Comparison of ENCODE assay signal across 29 mouse cellular contexts in the genomic region with DNA sequence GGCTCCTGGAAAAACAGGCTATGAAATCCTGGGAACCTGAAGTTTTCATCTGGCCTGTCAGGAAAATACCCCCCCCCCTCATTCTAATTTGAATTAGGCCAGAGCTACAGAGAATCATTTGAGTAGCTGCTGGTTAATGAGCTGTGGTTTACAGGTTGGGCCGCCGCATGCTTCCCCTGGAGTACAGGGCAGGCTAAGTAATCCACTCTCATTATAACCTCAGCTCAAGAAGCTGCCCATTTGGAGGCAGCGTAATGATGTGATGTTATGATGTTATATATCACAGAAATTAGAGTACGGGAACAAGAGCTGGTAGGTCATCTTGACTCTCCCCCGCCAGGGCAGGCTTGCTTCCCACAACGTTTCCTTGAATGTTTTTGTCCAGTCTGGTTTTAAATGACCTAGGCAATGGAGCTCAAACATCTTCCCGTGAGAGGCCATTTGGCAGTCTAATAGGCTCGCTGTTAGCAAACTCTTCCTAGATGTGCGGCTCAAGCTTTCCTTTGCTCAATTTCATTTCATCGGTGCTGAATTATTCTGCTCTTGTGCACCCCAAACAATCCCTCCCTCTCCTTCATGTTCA.
DNase-seq lines count a peak whose midpoint lies in the region; ATAC-seq lines count a peak whose summit lies in the region.
"Had no signal": no experiment of that assay in that cellular context is flagged by ENCODE, and none has a peak within 500 bp of the region (broad histone marks: within the 10 kb centered on the region; RNA-seq: fewer than 3 reads in every experiment).

No protein-coding gene starts in this region.

- no peaks in the 10 kb centered on the region for H3K9me3 ChIP-seq in kidney, embryonic 15.5 days (replicated peaks)
- H3K9me3 ChIP-seq in neural tube, embryonic 13.5 days = no peaks in the 10 kb centered on the region
- no peaks in the 10 kb centered on the region for H3K9me3 ChIP-seq in neural tube, embryonic 14.5 days (ENCODE audit: control insufficient read depth, low read length)
- H3K9me3 ChIP-seq: forebrain, embryonic 10.5 days; G1E; heart, embryonic 13.5 days; liver, embryonic 15.5 days; midbrain, embryonic 15.5 days had no signal

- H3K36me3 ChIP-seq in kidney, embryonic 15.5 days = no peaks in the 10 kb centered on the region
- no peaks in the 10 kb centered on the region for H3K36me3 ChIP-seq in neural tube, embryonic 13.5 days
- H3K36me3 ChIP-seq in neural tube, embryonic 14.5 days (ENCODE audit: control insufficient read depth, insufficient read depth, low read length) = no peaks in the 10 kb centered on the region
- H3K36me3 ChIP-seq: forebrain, embryonic 10.5 days; G1E; heart, embryonic 13.5 days; liver, embryonic 15.5 days; midbrain, embryonic 15.5 days had no signal

- H3K4me1 ChIP-seq in kidney, embryonic 15.5 days = no peaks in the 10 kb centered on the region
- no peaks in the 10 kb centered on the region for H3K4me1 ChIP-seq in neural tube, embryonic 13.5 days (replicated peaks)
- no peaks in the 10 kb centered on the region for H3K4me1 ChIP-seq in neural tube, embryonic 14.5 days (ENCODE audit: control insufficient read depth, insufficient read depth, low read length)
- H3K4me1 ChIP-seq: forebrain, embryonic 10.5 days; heart, embryonic 13.5 days; liver, embryonic 15.5 days; midbrain, embryonic 15.5 days had no signal

- H3K4me3 ChIP-seq in kidney, embryonic 15.5 days (replicated peaks) = no peak overlapping the region
- H3K4me3 ChIP-seq in neural tube, embryonic 13.5 days = no peak overlapping the region
- no peak overlapping the region for H3K4me3 ChIP-seq in neural tube, embryonic 14.5 days (ENCODE audit: low read depth, low read length)
- H3K4me3 ChIP-seq: forebrain, embryonic 10.5 days; heart, embryonic 13.5 days; layer of hippocampus, adult 2 months; liver, embryonic 15.5 days; midbrain, embryonic 15.5 days; myocyte had no signal

- WGBS in kidney, embryonic 15.5 days = 46% methylated on average over 10 of the region's 10 CpGs
- 65% methylated on average over 10 of the region's 10 CpGs for WGBS in neural tube, embryonic 13.5 days
- WGBS in neural tube, embryonic 14.5 days = 58% methylated on average over 10 of the region's 10 CpGs

- H3K27ac ChIP-seq in kidney, embryonic 15.5 days = no peak overlapping the region
- no peak overlapping the region for H3K27ac ChIP-seq in neural tube, embryonic 13.5 days (replicated peaks)
- H3K27ac ChIP-seq in neural tube, embryonic 14.5 days (ENCODE audit: low read depth, low read length) = no peak overlapping the region
- H3K27ac ChIP-seq: forebrain, embryonic 10.5 days; heart, embryonic 13.5 days; layer of hippocampus, adult 2 months; liver, embryonic 15.5 days; midbrain, embryonic 15.5 days had no signal

- DNase-seq in kidney, postnatal 10 days = no peak
- DNase-seq in neural tube, embryonic 10.5 days (ENCODE audit: extremely low spot score, low spot score) = no peak
- DNase-seq in adrenal gland, postnatal 36 days = no peak
- no peak for DNase-seq in spleen, postnatal 36 days (ENCODE audit: low spot score in 2 of 2)
- DNase-seq: adrenal gland, adult 2 months; B cell, adult 2 months; cerebellum, adult 11-12 months; cerebellum, postnatal 14 days; gastrocnemius, postnatal 14 days; heart, adult 18-20 months; kidney, adult 2 months; liver; lung, postnatal 4 days; right cerebral cortex, postnatal 25 days; spleen, adult 18-20 months had no signal

- no peaks in the 10 kb centered on the region for H3K27me3 ChIP-seq in kidney, embryonic 15.5 days
- no peaks in the 10 kb centered on the region for H3K27me3 ChIP-seq in neural tube, embryonic 13.5 days
- H3K27me3 ChIP-seq in neural tube, embryonic 14.5 days (ENCODE audit: control insufficient read depth, insufficient read depth, low read length) = no peaks in the 10 kb centered on the region
- H3K27me3 ChIP-seq: CH12.LX; heart, embryonic 13.5 days; liver, embryonic 15.5 days; midbrain, embryonic 15.5 days had no signal

- H3K9ac ChIP-seq in kidney, embryonic 15.5 days = no peak overlapping the region
- no peak overlapping the region for H3K9ac ChIP-seq in neural tube, embryonic 13.5 days
- no peak overlapping the region for H3K9ac ChIP-seq in neural tube, embryonic 14.5 days (replicated peaks; ENCODE audit: low read depth, low read length)
- H3K9ac ChIP-seq: heart, embryonic 13.5 days; liver, embryonic 15.5 days; midbrain, embryonic 15.5 days had no signal

- H3K4me2 ChIP-seq in kidney, embryonic 15.5 days = 0 out of 2 replicates have a peak overlapping the region, but pooled peaks have one; percentile 19
- no peak overlapping the region; the same call in 1 of the 2 replicates for H3K4me2 ChIP-seq in neural tube, embryonic 13.5 days
- no peak overlapping the region for H3K4me2 ChIP-seq in neural tube, embryonic 14.5 days (ENCODE audit: low read depth, low read length)
- H3K4me2 ChIP-seq: heart, embryonic 13.5 days; liver, embryonic 15.5 days; midbrain, embryonic 15.5 days had no signal

- ATAC-seq in kidney, embryonic 15.5 days (replicated peaks; ENCODE audit: low FRiP score) = peak; percentile 85
- ATAC-seq in neural tube, embryonic 13.5 days (ENCODE audit: low read depth) = peak; percentile 53; the same call in 1 of the 2 replicates
- peak; percentile 85 for ATAC-seq in neural tube, embryonic 14.5 days (ENCODE audit: low read depth)
- ATAC-seq: forebrain, embryonic 16.5 days; inflammation-experienced regulatory T-cells, adult 6 months; midbrain, embryonic 15.5 days; Patski had no signal
